Mouse (Mus musculus) heart, embryonic 16.5 days (tissue): ENCODE data around the gene Cfap73. TPM values are rescaled to one million over a fixed set of nuclear protein-coding genes. Genes with fewer than 3 reads are reported as not detected.

Source experiments
- ATAC-seq: fragments of 200-750 bp; cut with Nextera tagmentation; replicated peaks from 2 replicates; pipeline ENCODE4 v1.8.0; 2017; ENCODE audit warnings: moderate number of reproducible peaks; ENCODE audit not compliant: insufficient read depth, low FRiP score; ENCODE audit errors: extremely low read depth
- H3K27ac ChIP-seq: fragments of 300-500 bp; sonication (generic); 2 replicates; pipeline ENCODE4 v1.5.1; 2014; ENCODE audit warnings: mild to moderate bottlenecking, low read length, control low read depth, moderate library complexity
- H3K27me3 ChIP-seq: fragments of 300-500 bp; sonication (generic); 2 replicates; pipeline ENCODE4 v1.6.1; 2014; ENCODE audit warnings: low read length, mixed read lengths; ENCODE audit not compliant: control insufficient read depth, insufficient read depth
- H3K36me3 ChIP-seq: fragments of 300-500 bp; sonication (generic); 2 replicates; pipeline ENCODE4 v1.6.1; 2014; ENCODE audit not compliant: control insufficient read depth, insufficient read depth
- H3K4me1 ChIP-seq: fragments of 300-500 bp; sonication (generic); 2 replicates; pipeline ENCODE4 v1.6.1; 2014; ENCODE audit warnings: low read length, mixed read lengths; ENCODE audit not compliant: control insufficient read depth, insufficient read depth
- H3K4me2 ChIP-seq: fragments of 300-500 bp; sonication (generic); 2 replicates; pipeline ENCODE4 v1.6.1; 2014; ENCODE audit warnings: low read depth, mild to moderate bottlenecking, control low read depth, low read length
- H3K4me3 ChIP-seq: fragments of 300-500 bp; sonication (generic); 2 replicates; pipeline ENCODE4 v1.5.1; 2014; ENCODE audit warnings: mild to moderate bottlenecking, control low read depth, low read length
- H3K9ac ChIP-seq: fragments of 300-500 bp; sonication (generic); 2 replicates; pipeline ENCODE4 v1.6.1; 2014; ENCODE audit warnings: low read length, control low read depth
- H3K9me3 ChIP-seq: fragments of 300-500 bp; sonication (generic); replicated peaks from 2 replicates; pipeline ENCODE4 v1.6.1; 2016; ENCODE audit warnings: low read length; ENCODE audit not compliant: control insufficient read depth
- WGBS: fragments of 180-500 bp; shearing (Covaris S2); extraction: QIAGEN DNeasy Blood & Tissue Kit; methylation state at CpG from one replicate; pipeline ENCODE4 v1.1.7; 2014; 5-methylcytosine and 5-hydroxymethylcytosine counted together
- polyA plus RNA-seq: library from polyadenylated mRNA; unstranded; fragments of >200 nt; fragmentation: Nextera tagmentation; extraction: Ambion mirVana; gene quantifications from 2 replicates; pipeline ENCODE4 v1.2.1, GENCODE M21; 2015

The Cfap73 gene
- polyA plus RNA-seq, 1 experiment from 2014 or later = not detected

- 84% methylated on average over 10 of the region's 10 CpGs for WGBS
- no peak overlapping the region for H3K27ac ChIP-seq
- H3K27me3 ChIP-seq = no peaks in the 10 kb centered on the region
- H3K4me3 ChIP-seq = no peak overlapping the region
- no peak overlapping the region for H3K4me2 ChIP-seq
- ATAC-seq = no peak
- peaks cover 6% of the 10 kb centered on the region for H3K4me1 ChIP-seq
- no peak overlapping the region for H3K9ac ChIP-seq
- peaks cover 56% of the 10 kb centered on the region for H3K36me3 ChIP-seq
- H3K9me3 ChIP-seq = no peaks in the 10 kb centered on the region
Observed at GRCm38 (mm10) chr5:120621846-120622197, 12.2 kb downstream of the Cfap73 start.

GRCm38 (mm10) chr5:120621078-120621765, 12.8 kb downstream of the Cfap73 start:
- ATAC-seq = peak; percentile 49
- 80% methylated on average over 23 of the region's 23 CpGs for WGBS
- no peak overlapping the region for H3K27ac ChIP-seq

GRCm38 (mm10) chr5:120620375-120621077, 13.5 kb downstream of the Cfap73 start:
- H3K9me3 ChIP-seq = peaks cover 5% of the 10 kb centered on the region
- peak; percentile 21; the same call in 1 of the 2 replicates for ATAC-seq
- 68% methylated on average over 18 of the region's 18 CpGs for WGBS

More at GRCm38 (mm10) chr5:120621078-120621765, 12.8 kb downstream of the Cfap73 start:
- Histone ChIP-seq H3K27me3 (no peaks in the 10 kb centered on the region), H3K9ac (no peak overlapping the region), H3K36me3 (peaks cover 56% of the 10 kb centered on the region), H3K4me3 (no peak overlapping the region), H3K4me2 (no peak overlapping the region), H3K9me3 (no peaks in the 10 kb centered on the region), H3K4me1 (peaks cover 6% of the 10 kb centered on the region)

GRCm38 (mm10) chr5:120619201-120619600, 14.8 kb downstream of the Cfap73 start:
- WGBS = 14% methylated on average over 5 of the region's 5 CpGs
- Histone ChIP-seq H3K9ac (no peak overlapping the region), H3K27me3 (no peaks in the 10 kb centered on the region), H3K9me3 (peaks cover 5% of the 10 kb centered on the region), H3K27ac (no peak overlapping the region), H3K4me2 (no peak overlapping the region), H3K4me3 (no peak overlapping the region), H3K36me3 (peaks cover 52% of the 10 kb centered on the region), H3K4me1 (peaks cover 6% of the 10 kb centered on the region)
- ATAC-seq = no peak

More at GRCm38 (mm10) chr5:120620375-120621077, 13.5 kb downstream of the Cfap73 start:
- Histone ChIP-seq H3K36me3 (peaks cover 55% of the 10 kb centered on the region), H3K4me3 (no peak overlapping the region), H3K4me1 (peaks cover 6% of the 10 kb centered on the region), H3K4me2 (no peak overlapping the region), H3K27ac (no peak overlapping the region), H3K27me3 (no peaks in the 10 kb centered on the region), H3K9ac (no peak overlapping the region)

GRCm38 (mm10) chr5:120618778-120619177, 15.3 kb downstream of the Cfap73 start:
- Histone ChIP-seq H3K4me3 (no peak overlapping the region), H3K36me3 (peaks cover 50% of the 10 kb centered on the region), H3K9ac (no peak overlapping the region), H3K9me3 (peaks cover 5% of the 10 kb centered on the region), H3K4me1 (peaks cover 10% of the 10 kb centered on the region), H3K27me3 (no peaks in the 10 kb centered on the region), H3K4me2 (no peak overlapping the region), H3K27ac (no peak overlapping the region)
- no peak for ATAC-seq
- WGBS = 84% methylated on average over 12 of the region's 12 CpGs

- Histone ChIP-seq H3K27ac (no peak overlapping the region), H3K4me3 (no peak overlapping the region), H3K4me2 (no peak overlapping the region), H3K4me1 (peaks cover 13% of the 10 kb centered on the region), H3K9me3 (peaks cover 5% of the 10 kb centered on the region), H3K36me3 (peaks cover 39% of the 10 kb centered on the region), H3K9ac (no peak overlapping the region), H3K27me3 (no peaks in the 10 kb centered on the region)
- WGBS = 92% methylated on average over 4 of the region's 4 CpGs
- ATAC-seq = no peak
Observed at GRCm38 (mm10) chr5:120615903-120616302, 18.1 kb downstream of the Cfap73 start.

- Histone ChIP-seq H3K4me1 (peaks cover 14% of the 10 kb centered on the region), H3K9ac (peak overlapping the region; percentile 67), H3K27me3 (no peaks in the 10 kb centered on the region), H3K36me3 (peaks cover 17% of the 10 kb centered on the region), H3K9me3 (peaks cover 5% of the 10 kb centered on the region), H3K4me2 (peak overlapping the region; percentile 90), H3K4me3 (peak overlapping the region; percentile 60), H3K27ac (peak overlapping the region; percentile 81)
- ATAC-seq = peak; percentile 91
- under 1% methylated on average over 69 of the region's 69 CpGs for WGBS
Observed at GRCm38 (mm10) chr5:120612822-120613604, 21.0 kb downstream of the Cfap73 start.

GRCm38 (mm10) chr5:120612442-120612821, 21.6 kb downstream of the Cfap73 start, which contains the start of the genes Rita1 and Ddx54:
Rita1 (minus strand) TSS chr5:120612589.
Ddx54 (plus strand) TSS chr5:120612739.
- H3K27ac ChIP-seq = peak within 1 kb of the TSS; percentile 81
- peak within 1 kb of the TSS; percentile 60 for H3K4me3 ChIP-seq
- peak within 1 kb of the TSS; percentile 90 for H3K4me2 ChIP-seq
- peaks cover 14% of the 10 kb centered on the region for H3K4me1 ChIP-seq
- peaks cover 5% of the 10 kb centered on the region for H3K9me3 ChIP-seq
- ATAC-seq = peak; percentile 84
- H3K27me3 ChIP-seq = no peaks in the 10 kb centered on the region
- peak within 1 kb of the TSS; percentile 67 for H3K9ac ChIP-seq
- WGBS = under 1% methylated on average over 22 of the region's 22 CpGs
- H3K36me3 ChIP-seq = peaks cover 13% of the 10 kb centered on the region
